Mouse (Mus musculus) heart, adult 8-10 months (tissue): ENCODE data around the gene Gm4181. TPM values are rescaled to one million over a fixed set of nuclear protein-coding genes. Genes with fewer than 3 reads are reported as not detected.
A peak's percentile ranks its signal among the peaks of the same experiment; 100 is the strongest.
"Not testable (repeated sequence)": the region's sequence is repeated elsewhere in the genome, so short reads cannot be mapped to it uniquely, and the experiment has no call there.

ENCODE experiments used
- DNase-seq: peaks from one replicate; pipeline ENCODE4 v3.0.0; 2022; ENCODE audit warnings: low spot score
- total RNA-seq, 4 experiments: library from RNA; stranded (reverse); gene quantifications; 2 replicates each; pipeline ENCODE4 v1.2.4; 2022

Gene Gm4181
- not detected for total RNA-seq

GRCm38 (mm10) chr14:51635566-51635965 lies at the start of gene Gm4181:
Gene Gm4181, minus strand, starts transcription at chr14:51635666.
- DNase-seq = not testable (repeated sequence)

- no peak for DNase-seq
These were observed 41.8 kb upstream of the Gm4181 start for GRCm38 (mm10) chr14:51677269-51677668.

- peak; percentile 33 for DNase-seq
These were observed 3.0 kb downstream of the Gm4181 start for GRCm38 (mm10) chr14:51632426-51632825.

- no peak for DNase-seq
These were observed 24.3 kb downstream of the Gm4181 start, which contains the start of gene Gm17078 for GRCm38 (mm10) chr14:51611210-51611609. Gene Gm17078, minus strand, starts transcription at chr14:51611310.

- DNase-seq = not testable (repeated sequence)
These were observed 43.4 kb downstream of the Gm4181 start, which contains the start of gene Gm17174 for GRCm38 (mm10) chr14:51592039-51592438. Gene Gm17174, minus strand, starts transcription at chr14:51592139.

Other genes starting within 250 kb of the Gm4181 start
- not detected for gene Vmn2r88, start 224.8 kb downstream of the Gm4181 start, total RNA-seq
- not detected for gene Vmn2r89, start 183.8 kb downstream of the Gm4181 start, total RNA-seq
- gene Gm5622, start 82.9 kb downstream of the Gm4181 start, total RNA-seq = not detected
- gene Gm17175, start 61.6 kb downstream of the Gm4181 start, total RNA-seq = not detected
- not detected for gene Gm17174, start 43.5 kb downstream of the Gm4181 start, total RNA-seq
- not detected for gene Gm17078, start 24.4 kb downstream of the Gm4181 start, total RNA-seq
- not detected for gene Gm17079, start 59.8 kb upstream of the Gm4181 start, total RNA-seq
- gene Gm5800, start 81.5 kb upstream of the Gm4181 start, total RNA-seq = not detected
- gene Ang4, start 137.9 kb upstream of the Gm4181 start, total RNA-seq = not detected
- gene AY358078, start 164.4 kb upstream of the Gm4181 start, total RNA-seq = not detected
- gene Ear6, start 218.0 kb upstream of the Gm4181 start, total RNA-seq = not detected
- gene Mettl17, start 249.2 kb upstream of the Gm4181 start, total RNA-seq = 10 to 100 TPM; 17.9 to 26.4 (median 22.7) TPM